Mouse (Mus musculus) CH12.LX (cell line): Measurements from ENCODE around the gene Atp10a. TPM values are rescaled to one million over a fixed set of nuclear protein-coding genes. Genes with fewer than 3 reads are reported as not detected.

Experiments
- DNase-seq: peaks from one replicate; pipeline ENCODE4 v3.0.0-alpha.2; 2013; ENCODE audit errors: extremely low read depth
- H3K27ac ChIP-seq: 2 replicates; pipeline ENCODE4 v1.5.1; 2012; ENCODE audit warnings: low read depth, mild to moderate bottlenecking, control low read depth, moderate library complexity; ENCODE audit not compliant: insufficient read depth
- H3K27me3 ChIP-seq: replicated peaks from 2 replicates; pipeline ENCODE3; 2012; ENCODE audit warnings: inconsistent platforms
- H3K36me3 ChIP-seq, 2 experiments: replicated peaks in 1 of 2; 2 replicates each; pipeline versions ENCODE3 to v1.6.1; 2012; ENCODE audit warnings: inconsistent platforms in 1 of 2, low read length in 1 of 2, mild to moderate bottlenecking in 1 of 2, mixed read lengths in 1 of 2, moderate library complexity in 1 of 2; ENCODE audit not compliant: control insufficient read depth in 1 of 2, insufficient read depth in 1 of 2
- H3K4me1 ChIP-seq, 2 experiments: 2 replicates each; pipeline ENCODE4 v1.6.1; 2012; ENCODE audit warnings: inconsistent platforms in 1 of 2, moderate library complexity in 1 of 2; ENCODE audit not compliant: insufficient read depth in 2 of 2, control insufficient read depth in 1 of 2
- H3K4me2 ChIP-seq: 2 replicates; pipeline ENCODE4 v1.6.1; 2012; ENCODE audit warnings: low read depth, mild to moderate bottlenecking, control low read depth; ENCODE audit not compliant: poor library complexity, insufficient read depth, severe bottlenecking
- H3K4me3 ChIP-seq, 3 experiments: fragments of 150-350 bp in 1 of 3; sonication (generic) in 1 of 3; replicated peaks in 1 of 3; 2 replicates each; pipeline versions ENCODE3 to v1.5.1; 2011 to 2012; ENCODE audit warnings: low read depth in 2 of 3, low read length in 2 of 3, mild to moderate bottlenecking in 2 of 3, moderate library complexity in 2 of 3, control low read depth in 1 of 3, improper control_type of control experiment in 1 of 3, inconsistent platforms in 1 of 3, mixed read lengths in 1 of 3; ENCODE audit not compliant: poor library complexity in 1 of 3
- H3K79me2 ChIP-seq: replicated peaks from 2 replicates; pipeline ENCODE4 v1.6.1; 2012; ENCODE audit warnings: mild to moderate bottlenecking, moderate library complexity; ENCODE audit not compliant: control insufficient read depth, poor library complexity, insufficient read depth, severe bottlenecking; ENCODE audit errors: extremely low read depth
- H3K9ac ChIP-seq: 2 replicates; pipeline ENCODE4 v1.6.1; 2012; ENCODE audit warnings: low read depth, mild to moderate bottlenecking, control low read depth, moderate library complexity; ENCODE audit not compliant: insufficient read depth
- H3K9me3 ChIP-seq: replicated peaks from 2 replicates; pipeline ENCODE3; 2012; ENCODE audit warnings: low read length, inconsistent platforms, mixed read lengths
- ELF1 ChIP-seq: IDR thresholded peaks from 2 replicates; pipeline ENCODE4 v1.6.1; 2014; ENCODE audit warnings: low read depth, mild to moderate bottlenecking, inconsistent platforms, low read length, improper control_type of control experiment
- ETS1 ChIP-seq: conservative IDR thresholded peaks from 2 replicates; pipeline ENCODE4 v1.6.1; 2012; ENCODE audit warnings: low read depth, mild to moderate bottlenecking, inconsistent platforms, low read length, improper control_type of control experiment, moderate library complexity
- HCFC1 ChIP-seq: IDR thresholded peaks from 2 replicates; pipeline ENCODE4 v1.6.1; 2012; ENCODE audit warnings: low read depth, mild to moderate bottlenecking, inconsistent platforms, low read length, improper control_type of control experiment
- IRF4 ChIP-seq: IDR thresholded peaks from 2 replicates; pipeline ENCODE4 v1.6.1; 2014; ENCODE audit warnings: low read depth, mild to moderate bottlenecking, inconsistent platforms, low read length, improper control_type of control experiment
- MAFK ChIP-seq: IDR thresholded peaks from 2 replicates; pipeline ENCODE4 v1.6.1; 2011; ENCODE audit warnings: low read length, improper control_type of control experiment; ENCODE audit not compliant: insufficient replicate concordance
- MAX ChIP-seq: IDR thresholded peaks from 2 replicates; pipeline ENCODE4 v1.6.1; 2011; ENCODE audit warnings: low read length, improper control_type of control experiment
- MEF2A ChIP-seq: IDR thresholded peaks from 2 replicates; pipeline ENCODE4 v1.6.1; 2014; ENCODE audit warnings: low read depth, mild to moderate bottlenecking, inconsistent platforms, low read length, improper control_type of control experiment, borderline replicate concordance
- MYC ChIP-seq: IDR thresholded peaks from 2 replicates; pipeline ENCODE4 v1.6.1; 2011; ENCODE audit warnings: low read depth, mild to moderate bottlenecking, improper control_type of control experiment, low read length
- NELFE ChIP-seq: IDR thresholded peaks from 2 replicates; pipeline ENCODE4 v1.6.1; 2011; ENCODE audit warnings: low read depth, low read length, improper control_type of control experiment
- NRF1 ChIP-seq: IDR thresholded peaks from 2 replicates; pipeline ENCODE4 v1.6.1; 2014; ENCODE audit warnings: low read depth, mild to moderate bottlenecking, inconsistent platforms, low read length, improper control_type of control experiment, moderate library complexity
- PAX5 ChIP-seq: IDR thresholded peaks from 2 replicates; pipeline ENCODE4 v1.6.1; 2012; ENCODE audit warnings: low read length, inconsistent platforms, mixed read lengths
- POLR2A ChIP-seq: IDR thresholded peaks from 2 replicates; pipeline ENCODE4 v1.6.1; 2011; ENCODE audit warnings: low read depth, mild to moderate bottlenecking, improper control_type of control experiment, low read length
- RAD21 ChIP-seq: IDR thresholded peaks from 2 replicates; pipeline ENCODE4 v1.6.1; 2011; ENCODE audit warnings: low read depth, mild to moderate bottlenecking, low read length, improper control_type of control experiment, moderate library complexity
- RCOR1 ChIP-seq: conservative IDR thresholded peaks from 2 replicates; pipeline ENCODE4 v1.6.1; 2012; ENCODE audit warnings: low read depth, mild to moderate bottlenecking, inconsistent platforms, low read length, improper control_type of control experiment
- USF1 ChIP-seq: IDR thresholded peaks from 2 replicates; pipeline ENCODE4 v1.6.1; 2014; ENCODE audit warnings: low read depth, mild to moderate bottlenecking, inconsistent platforms, low read length, improper control_type of control experiment
- dilution Hi-C: fragments of 300-500 bp; cut with MboI; formaldehyde crosslinking; loops from 2 replicates; pipeline ENCODE4 v1.14.3; 2020; ENCODE audit warnings: low sequenced_read_pairs; ENCODE audit not compliant: extremely low pct_unique_long_range_greater_than_20kb, extremely low pct_ligation_motif_present
- in situ Hi-C: fragments of 300-500 bp; cut with MboI; formaldehyde crosslinking; loops from 3 replicates; pipeline ENCODE4 v1.14.3; 2019; ENCODE audit warnings: low sequenced_read_pairs, low pct_ligation_motif_present, low pct_unique_long_range_greater_than_20kb, mixed read lengths
- polyA plus RNA-seq: library from polyadenylated mRNA; unstranded; fragments of >175 nt; gene quantifications from 2 replicates; pipeline ENCODE4 v1.2.1, GENCODE M21; 2012; ENCODE audit warnings: low read depth; ENCODE audit not compliant: insufficient read length
- total RNA-seq, 2 experiments: library from RNA; depleted of rRNA; stranded (reverse); fragments of 300-350 nt in 1 of 2; fragments of >200 nt in 1 of 2; gene quantifications; 2 replicates each; pipeline ENCODE4 v1.2.3; 2012 to 2014

Gene Atp10a
- total and polyA plus RNA-seq, 3 experiments = not detected

GRCm38 (mm10) chr7:58686997-58687396 is 31.0 kb downstream of the Atp10a start:
- Histone ChIP-seq H3K4me3 (no peak overlapping the region), H3K79me2 (no peaks in the 10 kb centered on the region), H3K27me3 (no peaks in the 10 kb centered on the region), H3K36me3 (no peaks in the 10 kb centered on the region), H3K4me2 (no peak overlapping the region), H3K9me3 (peaks cover 68% of the 10 kb centered on the region), H3K27ac (no peak overlapping the region), H3K4me1 (no peaks in the 10 kb centered on the region)
- no peak for DNase-seq
- dilution Hi-C loops = no loop called here
- in situ Hi-C loops = no loop called here
- TF ChIP-seq MAX (no peak), RCOR1 (no peak)
- TF ChIP-seq, all 38 proteins: peak for 0
- H3K9ac ChIP-seq = no peak overlapping the region

- dilution Hi-C loops = no loop called here
- no peaks in the 10 kb centered on the region for H3K36me3 ChIP-seq
- no peak for TF ChIP-seq ELF1
- no peak for TF ChIP-seq PAX5
- no peak for TF ChIP-seq RAD21
- no peak for TF ChIP-seq ETS1
- TF ChIP-seq MAFK = no peak
- TF ChIP-seq IRF4 = no peak
- no peak for TF ChIP-seq HCFC1
- TF ChIP-seq MAX = no peak
- no peak for TF ChIP-seq USF1
- TF ChIP-seq POLR2A = no peak
- TF ChIP-seq MYC = no peak
- no peak for TF ChIP-seq NRF1
- no peak for TF ChIP-seq MEF2A
- no peak for TF ChIP-seq NELFE
Measured at GRCm38 (mm10) chr7:58690069-58690923, 34.3 kb downstream of the Atp10a start.

More at GRCm38 (mm10) chr7:58690069-58690923, 34.3 kb downstream of the Atp10a start:
- no peaks in the 10 kb centered on the region for H3K4me1 ChIP-seq
- H3K9me3 ChIP-seq = peaks cover 53% of the 10 kb centered on the region
- DNase-seq = no peak
- in situ Hi-C loops = no loop called here
- H3K4me2 ChIP-seq = no peak overlapping the region
- H3K4me3 ChIP-seq = no peak overlapping the region
- no peaks in the 10 kb centered on the region for H3K27me3 ChIP-seq
- H3K27ac ChIP-seq = no peak overlapping the region
- no peaks in the 10 kb centered on the region for H3K79me2 ChIP-seq
- no peak overlapping the region for H3K9ac ChIP-seq
